Mouse (Mus musculus) E14TG2a.4 (cell line): ENCODE measurements around the gene Zfp800.

ENCODE experiments used
- H3K27me3 ChIP-seq: 2 replicates; pipeline ENCODE4 v1.6.1; 2014; ENCODE audit warnings: low read length, control low read depth; ENCODE audit not compliant: insufficient read depth
- H3K36me3 ChIP-seq: 2 replicates; pipeline ENCODE4 v1.6.1; 2014; ENCODE audit warnings: low read length, control low read depth; ENCODE audit not compliant: insufficient read depth
- H3K4me1 ChIP-seq: replicated peaks from 2 replicates; pipeline ENCODE4 v1.6.1; 2014; ENCODE audit warnings: low read depth, low read length, control low read depth
- H3K4me3 ChIP-seq: replicated peaks from 2 replicates; pipeline ENCODE4 v1.5.1; 2014; ENCODE audit warnings: mild to moderate bottlenecking, low read length
- H3K9me3 ChIP-seq: 2 replicates; pipeline ENCODE4 v1.6.1; 2014; ENCODE audit warnings: low read length, control low read depth
- CTCF ChIP-seq: conservative IDR thresholded peaks from 2 replicates; pipeline ENCODE4 v1.5.1; 2014; ENCODE audit warnings: low read length
- NANOG ChIP-seq: IDR thresholded peaks from 2 replicates; pipeline ENCODE4 v1.6.1; 2014; ENCODE audit warnings: borderline replicate concordance, low read length, mixed read lengths
- POU5F1 ChIP-seq: IDR thresholded peaks from 2 replicates; pipeline ENCODE4 v1.6.1; 2014; ENCODE audit warnings: low read length, borderline replicate concordance

Gene Zfp800

GRCm38 (mm10) chr6:28193901-28194300 is 203.9 kb downstream of the Zfp800 start:
- H3K4me1 ChIP-seq = no peaks in the 10 kb centered on the region
- no peak overlapping the region for H3K4me3 ChIP-seq
- no peaks in the 10 kb centered on the region for H3K9me3 ChIP-seq
- TF ChIP-seq POU5F1 = no peak
- H3K27me3 ChIP-seq = no peaks in the 10 kb centered on the region
- no peaks in the 10 kb centered on the region for H3K36me3 ChIP-seq

- H3K4me3 ChIP-seq = no peak overlapping the region
Measured at GRCm38 (mm10) chr6:28191935-28192334, 205.9 kb downstream of the Zfp800 start.

More at GRCm38 (mm10) chr6:28191935-28192334, 205.9 kb downstream of the Zfp800 start:
- Histone ChIP-seq H3K9me3 (no peaks in the 10 kb centered on the region), H3K27me3 (no peaks in the 10 kb centered on the region), H3K36me3 (no peaks in the 10 kb centered on the region), H3K4me1 (no peaks in the 10 kb centered on the region)
- TF ChIP-seq CTCF = no peak
- no peak for TF ChIP-seq POU5F1
- no peak for TF ChIP-seq NANOG
